Mouse (Mus musculus) megakaryocyte progenitor cell, adult 5-6 weeks (primary cell): ENCODE measurements around the gene Kcnj12. TPM values are rescaled to one million over a fixed set of nuclear protein-coding genes. Genes with fewer than 3 reads are reported as not detected.

Experiments used
- ATAC-seq: replicated peaks from 2 replicates; pipeline ENCODE4 v1.8.0; 2016; ENCODE audit warnings: mild to moderate bottlenecking, moderate TSS enrichment, inconsistent platforms; ENCODE audit not compliant: poor library complexity
- total RNA-seq, 2 experiments: library from RNA; stranded (forward) in 1 of 2; stranded (reverse) in 1 of 2; fragments of 157-497, 149-512 nt in 1 of 2; fragments of 200-1000 nt in 1 of 2; gene quantifications; 2 replicates each; pipeline versions ENCODE4 v1.2.3 to v1.2.4; 2015 to 2017

Kcnj12 gene
- not detected in 2 replicates for total RNA-seq (2015)
- not detected in 2 replicates for total RNA-seq (2017)

- no peak for ATAC-seq
Observed at GRCm38 (mm10) chr11:61022550-61023391, at the start of gene Kcnj12. TSS of gene Kcnj12 (plus strand) at chr11:61022564.

GRCm38 (mm10) chr11:60975097-60975496, 47.3 kb upstream of the Kcnj12 start:
- no peak for ATAC-seq

GRCm38 (mm10) chr11:60976234-60976633, 46.1 kb upstream of the Kcnj12 start:
- ATAC-seq = no peak

GRCm38 (mm10) chr11:60976742-60977141, 45.6 kb upstream of the Kcnj12 start:
- ATAC-seq = no peak

GRCm38 (mm10) chr11:60977153-60977552, 45.2 kb upstream of the Kcnj12 start:
- ATAC-seq = no peak

- no peak for ATAC-seq
Observed at GRCm38 (mm10) chr11:60978658-60979057, 43.7 kb upstream of the Kcnj12 start.

GRCm38 (mm10) chr11:60979788-60980187, 42.6 kb upstream of the Kcnj12 start:
- no peak for ATAC-seq

- no peak for ATAC-seq
Observed at GRCm38 (mm10) chr11:60981693-60982486, 40.5 kb upstream of the Kcnj12 start.

- no peak for ATAC-seq
Observed at GRCm38 (mm10) chr11:60984912-60985558, 37.3 kb upstream of the Kcnj12 start.

GRCm38 (mm10) chr11:60990428-60990827, 31.9 kb upstream of the Kcnj12 start:
- ATAC-seq = no peak

- no peak for ATAC-seq
Observed at GRCm38 (mm10) chr11:61002736-61003135, 19.6 kb upstream of the Kcnj12 start.

- no peak for ATAC-seq
Observed at GRCm38 (mm10) chr11:61004046-61004445, 18.3 kb upstream of the Kcnj12 start.

GRCm38 (mm10) chr11:61004781-61005180, 17.6 kb upstream of the Kcnj12 start:
- no peak for ATAC-seq

- no peak for ATAC-seq
Observed at GRCm38 (mm10) chr11:61005345-61005744, 17.0 kb upstream of the Kcnj12 start.

- no peak for ATAC-seq
Observed at GRCm38 (mm10) chr11:61011736-61012294, 10.5 kb upstream of the Kcnj12 start.

GRCm38 (mm10) chr11:61016866-61017398, 5.4 kb upstream of the Kcnj12 start:
- ATAC-seq = no peak

- no peak for ATAC-seq
Observed at GRCm38 (mm10) chr11:61021129-61021528, 1.2 kb upstream of the Kcnj12 start.

- no peak for ATAC-seq
Observed at GRCm38 (mm10) chr11:61021676-61022549, 451 bp upstream of the Kcnj12 start.

GRCm38 (mm10) chr11:61023416-61024200, 1.2 kb downstream of the Kcnj12 start:
- ATAC-seq = no peak
